Mouse (Mus musculus): ENCODE measurements at regions not wholly inside any gene's neighbourhood (a gene's known extent, or its start where the extent isn't known, plus 50 kb on each side); places are given as distances from the start of the nearest gene placed in this dataset.
A peak's percentile ranks its signal among the peaks of the same experiment; 100 is the strongest.
"Not testable (repeated sequence)": the region's sequence is repeated elsewhere in the genome, so short reads cannot be mapped to it uniquely, and the experiment has no call there.

- TF ChIP-seq EP300 (IDR thresholded peaks at IDR 0.05; ENCODE audit: low read depth), result no peak
- no peak for TF ChIP-seq CTCF (IDR thresholded peaks at IDR 0.05; ENCODE audit: low read depth)
- ATAC-seq (ENCODE audit: insufficient read depth, low read depth), result no peak
- no peaks in the 10 kb centered on the region for H3K27me3 ChIP-seq (ENCODE audit: control insufficient read depth, insufficient read depth, low read length)
- H3K27ac ChIP-seq (ENCODE audit: low read depth), result no peak overlapping the region
- H3K4me2 ChIP-seq (ENCODE audit: low read depth, low read length), result no peak overlapping the region
- DNase-seq (ENCODE audit: low spot score), result no peak
- H3K4me3 ChIP-seq (ENCODE audit: low read depth, low read length), result no peak overlapping the region
- no peaks in the 10 kb centered on the region for H3K36me3 ChIP-seq (replicated peaks; ENCODE audit: control insufficient read depth, insufficient read depth, low read length)
- WGBS, result 69% methylated on average over 2 of the region's 2 CpGs
- no peaks in the 10 kb centered on the region for H3K4me1 ChIP-seq (ENCODE audit: control insufficient read depth, insufficient read depth)
- H3K9ac ChIP-seq (replicated peaks; ENCODE audit: low read depth, low read length), result no peak overlapping the region
- no peaks in the 10 kb centered on the region for H3K9me3 ChIP-seq (replicated peaks; ENCODE audit: control insufficient read depth, low read length)
Observed at GRCm38 (mm10) chr11:24317989-24318735, 240.3 kb downstream of the Bcl11a start.

GRCm38 (mm10) chr11:24319222-24319621 is 241.4 kb downstream of the Bcl11a start:
- Histone ChIP-seq H3K36me3 (replicated peaks; ENCODE audit: control insufficient read depth, insufficient read depth, low read length) (no peaks in the 10 kb centered on the region), H3K4me2 (ENCODE audit: low read depth, low read length) (no peak overlapping the region), H3K4me3 (ENCODE audit: low read depth, low read length) (no peak overlapping the region), H3K9ac (replicated peaks; ENCODE audit: low read depth, low read length) (no peak overlapping the region), H3K27ac (ENCODE audit: low read depth) (no peak overlapping the region), H3K9me3 (replicated peaks; ENCODE audit: control insufficient read depth, low read length) (no peaks in the 10 kb centered on the region), H3K4me1 (ENCODE audit: control insufficient read depth, insufficient read depth) (no peaks in the 10 kb centered on the region), H3K27me3 (ENCODE audit: control insufficient read depth, insufficient read depth, low read length) (no peaks in the 10 kb centered on the region)
- TF ChIP-seq EP300 (IDR thresholded peaks at IDR 0.05; ENCODE audit: low read depth) (no peak), CTCF (IDR thresholded peaks at IDR 0.05; ENCODE audit: low read depth) (no peak)
- ATAC-seq (ENCODE audit: insufficient read depth, low read depth), result no peak
- 76% methylated on average over 3 of the region's 3 CpGs for whole genome bisulfite sequencing
- no peak for DNase-seq (ENCODE audit: low spot score)

GRCm38 (mm10) chr11:24322412-24322811 is 244.6 kb downstream of the Bcl11a start:
- 78% methylated on average over 5 of the region's 5 CpGs for WGBS
- H3K9me3 ChIP-seq (replicated peaks; ENCODE audit: control insufficient read depth, low read length); H3K27me3 ChIP-seq (ENCODE audit: control insufficient read depth, insufficient read depth, low read length); H3K36me3 ChIP-seq (replicated peaks; ENCODE audit: control insufficient read depth, insufficient read depth, low read length); DNase-seq (ENCODE audit: low spot score); ATAC-seq (ENCODE audit: insufficient read depth, low read depth); H3K4me1 ChIP-seq (ENCODE audit: control insufficient read depth, insufficient read depth); H3K27ac ChIP-seq (ENCODE audit: low read depth); H3K9ac ChIP-seq (replicated peaks; ENCODE audit: low read depth, low read length); H3K4me2 ChIP-seq (ENCODE audit: low read depth, low read length); H3K4me3 ChIP-seq (ENCODE audit: low read depth, low read length): not testable (repeated sequence)

- Histone ChIP-seq H3K4me2 (ENCODE audit: low read depth, low read length) (no peak overlapping the region), H3K36me3 (replicated peaks; ENCODE audit: control insufficient read depth, insufficient read depth, low read length) (no peaks in the 10 kb centered on the region), H3K27me3 (ENCODE audit: control insufficient read depth, insufficient read depth, low read length) (no peaks in the 10 kb centered on the region), H3K27ac (ENCODE audit: low read depth) (no peak overlapping the region), H3K9me3 (replicated peaks; ENCODE audit: control insufficient read depth, low read length) (no peaks in the 10 kb centered on the region), H3K9ac (replicated peaks; ENCODE audit: low read depth, low read length) (no peak overlapping the region), H3K4me1 (ENCODE audit: control insufficient read depth, insufficient read depth) (no peaks in the 10 kb centered on the region), H3K4me3 (ENCODE audit: low read depth, low read length) (no peak overlapping the region)
- no peak for ATAC-seq (ENCODE audit: insufficient read depth, low read depth)
- peak; percentile 9 for DNase-seq (ENCODE audit: low spot score)
- WGBS, result 15% methylated on average over 4 of the region's 4 CpGs
- TF ChIP-seq CTCF (IDR thresholded peaks at IDR 0.05; ENCODE audit: low read depth) (no peak), EP300 (IDR thresholded peaks at IDR 0.05; ENCODE audit: low read depth) (no peak)
Observed at GRCm38 (mm10) chr11:24328481-24328880, 250.6 kb downstream of the Bcl11a start.

- H3K4me2 ChIP-seq (ENCODE audit: low read depth, low read length), result no peak overlapping the region
- H3K36me3 ChIP-seq (replicated peaks; ENCODE audit: control insufficient read depth, insufficient read depth, low read length), result no peaks in the 10 kb centered on the region
- H3K9me3 ChIP-seq (replicated peaks; ENCODE audit: control insufficient read depth, low read length), result no peaks in the 10 kb centered on the region
- no peak overlapping the region for H3K9ac ChIP-seq (replicated peaks; ENCODE audit: low read depth, low read length)
- no peaks in the 10 kb centered on the region for H3K27me3 ChIP-seq (ENCODE audit: control insufficient read depth, insufficient read depth, low read length)
- H3K4me3 ChIP-seq (ENCODE audit: low read depth, low read length), result no peak overlapping the region
- ATAC-seq (ENCODE audit: insufficient read depth, low read depth), result no peak
- no peak overlapping the region for H3K27ac ChIP-seq (ENCODE audit: low read depth)
- WGBS, result 86% methylated on average over 10 of the region's 10 CpGs
- H3K4me1 ChIP-seq (ENCODE audit: control insufficient read depth, insufficient read depth), result no peaks in the 10 kb centered on the region
- no peak for DNase-seq (ENCODE audit: low spot score)
- TF ChIP-seq EP300 (IDR thresholded peaks at IDR 0.05; ENCODE audit: low read depth) (no peak), CTCF (IDR thresholded peaks at IDR 0.05; ENCODE audit: low read depth) (no peak)
Observed at GRCm38 (mm10) chr11:24330366-24331124, 252.7 kb downstream of the Bcl11a start.
